Mouse (Mus musculus) embryonic fibroblast, embryonic 13.5 days (primary cell): ENCODE data around the gene 4930524J08Rik.

Source experiments
- CTCF ChIP-seq: IDR thresholded peaks from 2 replicates; pipeline ENCODE4 v1.5.1; 2011; ENCODE audit warnings: mild to moderate bottlenecking, control low read depth, low read length, moderate library complexity, borderline replicate concordance; ENCODE audit not compliant: insufficient read depth
- POLR2A ChIP-seq: IDR thresholded peaks from 2 replicates; pipeline ENCODE4 v1.6.1; 2011; ENCODE audit warnings: low read depth, mild to moderate bottlenecking, control low read depth, low read length, moderate library complexity

DNA sequence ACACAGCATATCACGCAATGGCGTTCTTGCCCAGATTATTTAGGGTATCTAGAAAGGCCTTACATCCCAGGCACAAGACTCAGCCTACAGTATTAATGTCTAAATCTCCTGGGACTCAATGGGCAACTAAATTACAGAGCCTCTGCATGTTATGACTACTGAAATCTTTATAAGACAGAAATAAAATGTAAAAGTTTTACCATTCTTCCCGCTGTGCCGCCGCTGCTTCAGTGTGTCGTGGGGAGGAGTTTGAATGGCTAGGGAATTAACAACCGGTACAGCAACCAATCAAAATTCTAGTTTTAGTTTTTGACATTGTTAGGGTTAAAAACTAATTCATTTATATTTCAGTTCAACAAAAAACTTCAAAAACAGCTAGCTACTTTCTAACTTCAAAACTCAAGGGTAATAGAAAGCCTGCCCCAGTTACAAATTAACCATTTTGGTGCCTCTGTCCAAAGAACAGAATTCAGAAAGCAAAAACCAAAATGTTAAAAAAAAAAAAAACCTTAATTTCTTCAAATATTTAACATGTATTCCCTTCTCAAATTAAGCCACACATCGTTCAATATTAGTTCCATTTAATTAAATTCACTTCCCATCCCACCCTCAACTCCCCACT lies 2.4 kb upstream of the 4930524J08Rik start:
- TF ChIP-seq CTCF (no peak), POLR2A (no peak)
